Mouse (Mus musculus): ENCODE data around the gene Klhl33. TPM values are rescaled to one million over a fixed set of nuclear protein-coding genes. Genes with fewer than 3 reads are reported as not detected.

Gene Klhl33
- polyA plus RNA-seq (2015; fragmentation: Nextera tagmentation; extraction: Ambion mirVana), result 0.36 and 0.57 TPM in 2 replicates

DNA sequence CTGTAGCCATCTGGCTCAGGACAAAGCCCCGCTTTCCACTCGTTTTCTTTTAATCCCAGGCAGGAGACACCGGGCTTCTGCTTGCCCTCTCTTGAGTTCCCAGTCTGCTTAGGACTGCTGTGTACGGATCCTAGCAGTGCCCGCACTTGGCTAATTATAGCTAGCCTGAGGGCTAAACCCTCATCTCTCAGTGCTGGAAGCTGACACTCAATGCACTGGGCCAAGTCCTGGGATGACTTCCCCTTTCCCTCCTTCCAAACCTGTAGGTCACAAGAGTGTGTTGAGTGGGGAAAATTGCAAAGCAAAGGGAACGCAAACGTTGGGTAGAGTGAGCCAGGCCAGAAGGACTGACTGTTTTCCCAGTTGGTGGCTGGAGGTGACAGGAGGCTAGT is at the start of gene Klhl33:
Gene Klhl33 (minus strand): TSS at position 134 of the 392 bp plus-strand sequence.

DNA sequence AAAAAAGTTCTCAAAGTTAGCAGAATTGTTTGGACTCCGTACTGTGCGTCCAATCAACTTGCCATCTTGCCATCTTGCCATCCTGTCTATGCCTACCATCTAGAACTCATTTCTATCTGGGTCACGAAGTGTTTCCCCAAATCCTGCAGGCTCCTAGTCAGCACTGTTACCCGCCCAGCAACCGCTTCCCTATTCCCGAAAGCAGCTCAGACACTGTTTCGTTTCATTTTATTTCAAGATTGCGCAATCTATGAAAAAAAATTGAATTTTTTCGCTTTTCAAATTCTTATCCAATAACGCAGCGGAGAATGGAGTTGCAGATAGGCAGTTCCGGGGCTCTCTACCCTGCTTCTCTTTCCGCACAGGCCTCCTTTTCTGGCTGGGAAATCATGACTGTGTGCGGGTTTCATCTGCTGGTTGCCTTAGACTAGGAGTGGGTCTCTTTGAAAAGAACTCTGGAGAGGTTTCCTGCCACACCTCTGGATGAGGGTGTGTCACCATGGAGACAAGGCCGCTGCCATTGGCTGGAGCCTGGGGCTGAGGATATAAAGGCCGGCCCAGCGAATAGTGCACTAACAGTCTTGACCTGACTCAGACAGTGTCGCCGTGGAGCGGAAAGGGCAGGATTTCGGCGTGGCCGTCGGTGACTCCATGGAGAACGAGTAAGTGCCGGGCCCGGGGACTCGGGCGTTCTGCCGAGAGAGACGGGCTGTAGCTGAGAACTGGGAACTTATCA is 46.8 kb upstream of the Klhl33 start, which contains the start of gene Gm49342:
Gene Gm49342 (plus strand): TSS at position 586 of the 736 bp plus-strand sequence.

DNA sequence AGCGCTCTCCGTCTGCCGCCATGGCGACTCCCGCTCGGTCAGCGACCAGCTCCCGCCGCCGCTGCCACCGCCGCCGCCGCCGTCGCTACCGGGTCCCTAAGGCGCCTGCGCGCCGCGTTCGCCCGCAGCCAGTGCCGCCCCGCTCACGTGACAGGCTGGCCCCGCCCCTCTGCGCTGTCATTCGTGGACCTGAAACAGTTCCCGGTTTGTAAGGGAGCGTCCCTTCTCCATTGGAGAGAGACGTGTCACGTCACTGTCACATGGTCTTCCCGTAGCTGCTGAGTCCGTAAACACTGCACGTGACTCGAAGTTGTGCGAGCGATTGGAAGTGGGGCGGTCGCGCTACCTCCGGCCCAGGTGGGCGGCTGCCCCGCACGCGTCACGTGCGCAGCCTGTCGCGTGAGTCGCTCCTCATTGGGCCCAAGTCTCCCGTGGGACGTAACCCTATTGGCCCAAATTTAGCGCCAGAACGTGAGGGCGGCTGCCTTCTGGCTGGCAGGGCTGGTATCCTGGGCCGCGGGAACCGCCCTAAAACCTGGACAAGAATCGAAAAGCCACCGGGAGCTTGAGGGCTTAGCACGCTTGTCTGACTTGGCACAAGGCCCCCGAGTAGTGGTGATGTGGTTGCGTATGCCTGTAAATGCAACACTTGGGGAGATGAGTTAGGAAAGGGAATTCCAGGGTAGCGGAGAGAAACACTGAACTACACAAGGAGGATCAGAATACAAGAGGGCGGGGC is 33.6 kb upstream of the Klhl33 start, which contains the start of the genes Pip4p1 and Pnp:
Gene Pip4p1 (minus strand): TSS at position 103 of the 739 bp plus-strand sequence.
Gene Pnp (plus strand): TSS at position 329 of the 739 bp plus-strand sequence.

DNA sequence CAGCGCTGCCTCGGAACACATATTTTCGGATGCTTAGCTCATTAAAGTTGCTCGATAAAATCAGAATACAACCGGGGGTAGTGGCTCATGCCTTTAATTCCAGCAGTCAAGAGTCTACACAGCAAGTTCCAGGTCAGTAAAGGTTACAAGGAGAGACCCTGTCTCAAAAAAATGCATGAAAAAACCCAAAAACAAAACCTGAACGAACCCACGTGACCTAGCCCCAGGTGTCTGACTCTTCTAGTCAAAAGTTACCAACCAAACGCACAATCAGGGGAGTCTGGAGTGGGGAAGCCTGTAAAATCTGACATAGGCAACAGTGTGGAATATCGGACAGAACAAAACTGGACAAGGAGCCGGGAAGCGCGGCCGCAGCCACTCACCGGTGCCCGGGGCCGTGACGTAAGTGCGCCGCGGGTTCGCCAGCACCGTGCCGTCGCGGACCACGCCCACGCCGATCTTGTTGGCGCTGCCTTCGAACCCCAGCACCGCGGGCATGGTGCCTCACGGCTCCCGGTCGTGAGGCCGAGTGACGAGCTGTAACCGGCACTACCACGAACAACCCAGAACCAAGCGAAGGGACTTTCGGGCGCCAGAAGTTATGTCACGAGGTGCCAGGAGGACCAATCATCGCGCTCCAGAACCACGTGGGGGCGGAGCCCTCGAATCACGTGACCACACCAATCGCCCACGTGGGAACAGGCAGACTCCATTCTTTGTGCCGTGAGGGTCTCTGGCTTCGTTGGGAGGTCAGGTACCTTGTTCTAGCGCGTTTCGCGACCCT is 27.2 kb upstream of the Klhl33 start, which contains the start of the genes Osgep and Apex1:
Gene Osgep (minus strand): TSS at position 613 of the 784 bp plus-strand sequence.
Gene Apex1 (plus strand): TSS at position 688 of the 784 bp plus-strand sequence.

GRCm38 (mm10) chr14:50869889-50870804 is 27.2 kb downstream of the Klhl33 start, which contains the start of gene Tep1:
Gene Tep1, minus strand, starts transcription at chr14:50870560.

Other genes with a start within 250 kb of the Klhl33 start
- not detected in 2 replicates for gene Olfr747, start 204.3 kb downstream of the Klhl33 start, polyA plus RNA-seq (2015; fragmentation: Nextera tagmentation; extraction: Ambion mirVana)
- not detected in 2 replicates for gene Olfr748, start 190.1 kb downstream of the Klhl33 start, polyA plus RNA-seq (2015; fragmentation: Nextera tagmentation; extraction: Ambion mirVana)
- gene Olfr749, start 152.4 kb downstream of the Klhl33 start, polyA plus RNA-seq (2015; fragmentation: Nextera tagmentation; extraction: Ambion mirVana), result not detected in 2 replicates
- 64.9 and 67.5 TPM in 2 replicates for gene Ttc5, start 112.0 kb downstream of the Klhl33 start, polyA plus RNA-seq (2015; fragmentation: Nextera tagmentation; extraction: Ambion mirVana)
- gene Ccnb1ip1, start 89.8 kb downstream of the Klhl33 start, polyA plus RNA-seq (2015; fragmentation: Nextera tagmentation; extraction: Ambion mirVana), result 0.08 TPM in 1 of 2 replicates, not detected in the other
- 33.6 and 39.5 TPM in 2 replicates for gene Parp2, start 89.7 kb downstream of the Klhl33 start, polyA plus RNA-seq (2015; fragmentation: Nextera tagmentation; extraction: Ambion mirVana)
- 9.4 and 9.5 TPM in 2 replicates for gene Tep1, start 26.9 kb downstream of the Klhl33 start, polyA plus RNA-seq (2015; fragmentation: Nextera tagmentation; extraction: Ambion mirVana)
- gene Osgep, start 27.4 kb upstream of the Klhl33 start, polyA plus RNA-seq (2015; fragmentation: Nextera tagmentation; extraction: Ambion mirVana), result 84.0 and 97.5 TPM in 2 replicates
- gene Apex1, start 27.5 kb upstream of the Klhl33 start, polyA plus RNA-seq (2015; fragmentation: Nextera tagmentation; extraction: Ambion mirVana), result 143 and 189 TPM in 2 replicates
- gene Pip4p1, start 33.3 kb upstream of the Klhl33 start, polyA plus RNA-seq (2015; fragmentation: Nextera tagmentation; extraction: Ambion mirVana), result 42.4 and 54.4 TPM in 2 replicates
- 71.4 and 77.7 TPM in 2 replicates for gene Pnp, start 33.6 kb upstream of the Klhl33 start, polyA plus RNA-seq (2015; fragmentation: Nextera tagmentation; extraction: Ambion mirVana)
- not detected in 2 replicates for gene Gm49342, start 47.0 kb upstream of the Klhl33 start, polyA plus RNA-seq (2015; fragmentation: Nextera tagmentation; extraction: Ambion mirVana)
- 2.2 and 2.8 TPM in 2 replicates for gene Pnp2, start 58.5 kb upstream of the Klhl33 start, polyA plus RNA-seq (2015; fragmentation: Nextera tagmentation; extraction: Ambion mirVana)
- gene Rnase10, start 110.2 kb upstream of the Klhl33 start, polyA plus RNA-seq (2015; fragmentation: Nextera tagmentation; extraction: Ambion mirVana), result 0.25 TPM in 1 of 2 replicates, not detected in the other
- not detected in 2 replicates for gene Rnase9, start 144.4 kb upstream of the Klhl33 start, polyA plus RNA-seq (2015; fragmentation: Nextera tagmentation; extraction: Ambion mirVana)
- not detected in 2 replicates for gene Rnase11, start 152.7 kb upstream of the Klhl33 start, polyA plus RNA-seq (2015; fragmentation: Nextera tagmentation; extraction: Ambion mirVana)
- gene Rnase12, start 160.2 kb upstream of the Klhl33 start, polyA plus RNA-seq (2015; fragmentation: Nextera tagmentation; extraction: Ambion mirVana), result 1.4 and 1.9 TPM in 2 replicates
- 0.03 and 0.05 TPM in 2 replicates for gene Olfr750, start 176.9 kb upstream of the Klhl33 start, polyA plus RNA-seq (2015; fragmentation: Nextera tagmentation; extraction: Ambion mirVana)
- 122 and 245 TPM in 2 replicates for gene Rnase4, start 193.6 kb upstream of the Klhl33 start, polyA plus RNA-seq (2015; fragmentation: Nextera tagmentation; extraction: Ambion mirVana)
- gene Ang, start 193.6 kb upstream of the Klhl33 start, polyA plus RNA-seq (2015; fragmentation: Nextera tagmentation; extraction: Ambion mirVana), result 14.8 and 20.1 TPM in 2 replicates
- gene Eddm3b, start 216.9 kb upstream of the Klhl33 start, polyA plus RNA-seq (2015; fragmentation: Nextera tagmentation; extraction: Ambion mirVana), result 0.08 TPM in 1 of 2 replicates, not detected in the other
- gene Rnase6, start 226.4 kb upstream of the Klhl33 start, polyA plus RNA-seq (2015; fragmentation: Nextera tagmentation; extraction: Ambion mirVana), result 0.99 and 1.6 TPM in 2 replicates
- 2.3 and 3.7 TPM in 2 replicates for gene Rnase1, start 249.3 kb upstream of the Klhl33 start, polyA plus RNA-seq (2015; fragmentation: Nextera tagmentation; extraction: Ambion mirVana)

Measured in adrenal gland, postnatal 0 days (tissue).